Comparison of ENCODE assay signal across 8 mouse cellular contexts in the genomic region with DNA sequence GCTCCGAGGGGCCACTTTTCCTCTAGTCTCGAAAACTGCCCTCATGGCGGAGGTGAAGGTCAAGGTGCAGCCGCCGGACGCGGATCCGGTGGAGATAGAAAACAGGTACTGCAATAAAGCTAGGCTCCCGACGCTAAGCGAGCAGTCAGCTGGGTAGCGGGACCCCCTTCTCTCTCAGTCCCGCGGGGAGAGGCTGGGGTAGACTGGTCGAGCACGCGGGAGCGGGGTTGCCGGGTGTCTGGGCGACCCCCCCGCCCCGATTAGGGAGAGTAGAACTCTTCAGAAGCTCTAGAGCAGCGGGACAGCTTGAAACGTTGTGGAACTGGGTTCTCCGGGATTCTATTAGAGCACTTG. TPM values are rescaled to one million over a fixed set of nuclear protein-coding genes. Genes with fewer than 3 reads are reported as not detected.
DNase-seq lines count a peak whose midpoint lies in the region; ATAC-seq and TF ChIP-seq lines count a peak whose summit lies in the region.

No protein-coding gene starts in this region.

- H3K27me3 ChIP-seq in heart, adult 2 months (ENCODE audit: control insufficient read depth, insufficient read depth, low read length), result no peaks in the 10 kb centered on the region; the same call in 1 of the 2 replicates
- peaks cover 22% of the 10 kb centered on the region for H3K27me3 ChIP-seq in CH12.LX (replicated peaks)
- H3K27me3 ChIP-seq in forebrain, embryonic 16.5 days (replicated peaks; ENCODE audit: control insufficient read depth, insufficient read depth, low read length), result no peaks in the 10 kb centered on the region
- H3K27me3 ChIP-seq in liver, postnatal 0 days (ENCODE audit: insufficient read depth, low read length), result peaks cover 9% of the 10 kb centered on the region; the same call in 1 of the 2 replicates

- TF ChIP-seq EP300 in heart, adult 2 months (IDR thresholded peaks at IDR 0.05; ENCODE audit: insufficient read depth, low read depth, low read length), result no peak
- no peak for TF ChIP-seq EP300 in CH12.LX (IDR thresholded peaks at IDR 0.05; ENCODE audit: low read length)
- no peak for TF ChIP-seq EP300 in liver, postnatal 0 days (IDR thresholded peaks at IDR 0.05; ENCODE audit: low read depth)

- no peak for DNase-seq in heart, adult 2 months
- no peak for DNase-seq in heart, adult 11 months
- DNase-seq in CH12.LX (ENCODE audit: extremely low read depth) (no peak), MN1 (ENCODE audit: low spot score) (no peak)
- no peak for DNase-seq in liver, postnatal 0 days
- DNase-seq in cerebellum, postnatal 14 days, result no peak
- DNase-seq in frontal cortex, postnatal 25 days (ENCODE audit: low spot score in 2 of 2), result no peak

- H3K9me3 ChIP-seq in CH12.LX (replicated peaks; ENCODE audit: low read length), result no peaks in the 10 kb centered on the region
- no peaks in the 10 kb centered on the region for H3K9me3 ChIP-seq in forebrain, embryonic 16.5 days (ENCODE audit: control insufficient read depth, low read length)
- H3K9me3 ChIP-seq in liver, postnatal 0 days (ENCODE audit: low read length), result no peaks in the 10 kb centered on the region

- dilution Hi-C loops in CH12.LX (cut with MboI; ENCODE audit: extremely low pct_ligation_motif_present, extremely low pct_unique_long_range_greater_than_20kb, low sequenced_read_pairs), result no loop called here

- no peak for TF ChIP-seq RAD21 in CH12.LX (IDR thresholded peaks at IDR 0.05; ENCODE audit: low read depth, low read length)

- 0 out of 2 replicates have a peak, but pooled peaks cover 2% of the 10 kb centered on the region for H3K79me2 ChIP-seq in heart, adult 2 months (replicated peaks; ENCODE audit: control insufficient read depth, insufficient read depth, low read length)
- H3K79me2 ChIP-seq in CH12.LX (replicated peaks; ENCODE audit: control insufficient read depth, extremely low read depth, insufficient read depth, poor library complexity, severe bottlenecking), result peaks cover 15% of the 10 kb centered on the region

- peak overlapping the region; percentile 99 for H3K4me3 ChIP-seq in heart, adult 2 months
- peak overlapping the region; percentile 90 to 98 (median 93) for H3K4me3 ChIP-seq in CH12.LX (replicated peaks in 1 of 3; ENCODE audit: low read depth in 2 of 3, low read length in 2 of 3, poor library complexity in 1 of 3)
- H3K4me3 ChIP-seq in forebrain, embryonic 16.5 days (replicated peaks; ENCODE audit: low read length), result peak overlapping the region; percentile 99
- peak overlapping the region; percentile 82 for H3K4me3 ChIP-seq in liver, postnatal 0 days (ENCODE audit: low read depth, low read length)

- peaks cover 1% of the 10 kb centered on the region; the same call in 1 of the 2 replicates for H3K4me1 ChIP-seq in heart, adult 2 months (ENCODE audit: control insufficient read depth, insufficient read depth, low read length)
- H3K4me1 ChIP-seq in CH12.LX (ENCODE audit: control insufficient read depth in 1 of 2, insufficient read depth in 2 of 2), result peaks cover 5 to 21% of the 10 kb centered on the region in 2 experiments
- peaks cover 18% of the 10 kb centered on the region for H3K4me1 ChIP-seq in forebrain, embryonic 16.5 days (replicated peaks; ENCODE audit: control insufficient read depth, insufficient read depth, low read length)
- H3K4me1 ChIP-seq in liver, postnatal 0 days (ENCODE audit: insufficient read depth), result peaks cover 19% of the 10 kb centered on the region

- ATAC-seq in forebrain, embryonic 16.5 days, result peak; percentile 47
- peak; percentile 29 for ATAC-seq in liver, postnatal 0 days

- WGBS in heart, adult 2 months, result under 1% methylated on average over 25 of the region's 25 CpGs
- WGBS in forebrain, embryonic 16.5 days, result 0% methylated on average over 23 of the region's 25 CpGs
- under 1% methylated on average over 24 of the region's 25 CpGs for WGBS in liver, postnatal 0 days (ENCODE audit: insufficient replicate concordance)

- TF ChIP-seq POLR2A in heart, adult 2 months (IDR thresholded peaks at IDR 0.05; ENCODE audit: insufficient read depth, low read depth, low read length), result no peak
- TF ChIP-seq POLR2A in CH12.LX (IDR thresholded peaks at IDR 0.05; ENCODE audit: low read depth, low read length), result no peak

- in situ Hi-C loops in CH12.LX (cut with MboI; ENCODE audit: low pct_ligation_motif_present, low pct_unique_long_range_greater_than_20kb, low sequenced_read_pairs), result no loop called here

- H3K4me2 ChIP-seq in CH12.LX (ENCODE audit: insufficient read depth, low read depth, poor library complexity, severe bottlenecking), result peak overlapping the region; percentile 94
- H3K4me2 ChIP-seq in forebrain, embryonic 16.5 days (ENCODE audit: low read length), result peak overlapping the region; percentile 92
- H3K4me2 ChIP-seq in liver, postnatal 0 days (ENCODE audit: low read depth, low read length), result peak overlapping the region; percentile 91

- no peak for TF ChIP-seq CTCF in heart, adult 2 months (IDR thresholded peaks at IDR 0.05)
- no peak for TF ChIP-seq CTCF in CH12.LX (conservative IDR thresholded peaks at IDR 0.05 in 1 of 2, IDR thresholded peaks at IDR 0.05 in 1 of 2; ENCODE audit: low read depth in 2 of 2, low read length in 2 of 2)
- no peak for TF ChIP-seq CTCF in liver, postnatal 0 days (IDR thresholded peaks at IDR 0.05; ENCODE audit: low read depth)

- peak overlapping the region; percentile 97 for H3K27ac ChIP-seq in heart, adult 2 months
- H3K27ac ChIP-seq in CH12.LX (ENCODE audit: insufficient read depth, low read depth), result no peak overlapping the region
- peak overlapping the region; percentile 99 for H3K27ac ChIP-seq in forebrain, embryonic 16.5 days (ENCODE audit: low read length)
- H3K27ac ChIP-seq in liver, postnatal 0 days (ENCODE audit: low read depth), result peak overlapping the region; percentile 73

- peak overlapping the region; percentile 68 for H3K9ac ChIP-seq in heart, adult 2 months (ENCODE audit: low read depth, low read length)
- peak overlapping the region; percentile 95 for H3K9ac ChIP-seq in CH12.LX (ENCODE audit: insufficient read depth, low read depth)
- H3K9ac ChIP-seq in forebrain, embryonic 16.5 days (replicated peaks; ENCODE audit: low read depth, low read length), result peak overlapping the region; percentile 86
- peak overlapping the region; percentile 92 for H3K9ac ChIP-seq in liver, postnatal 0 days (replicated peaks)

- intact Hi-C loops in heart, adult 2 months (cut with DNase I), result loop anchor here (2.0 to 10.0 kb wide), 3 partner anchors 29 to 163 kb away; a partner anchor contains a TSS

- no peaks in the 10 kb centered on the region; the same call in none of the 2 replicates for H3K36me3 ChIP-seq in heart, adult 2 months (ENCODE audit: control insufficient read depth, insufficient read depth, low read length)
- H3K36me3 ChIP-seq in CH12.LX (replicated peaks in 1 of 2; ENCODE audit: control insufficient read depth in 1 of 2, insufficient read depth in 1 of 2, low read length in 1 of 2), result peaks cover 3 to 34% of the 10 kb centered on the region in 2 experiments
- peaks cover 3% of the 10 kb centered on the region; the same call in 1 of the 2 replicates for H3K36me3 ChIP-seq in forebrain, embryonic 16.5 days (ENCODE audit: control insufficient read depth, insufficient read depth)
- H3K36me3 ChIP-seq in liver, postnatal 0 days (replicated peaks; ENCODE audit: insufficient read depth, low read length), result peaks cover 18% of the 10 kb centered on the region

TF ChIP-seq in CH12.LX, 34 proteins besides CTCF, POLR2A, EP300 and RAD21 (continues in another document):
- TF ChIP-seq IRF4 (IDR thresholded peaks at IDR 0.05; ENCODE audit: low read depth, low read length) (no peak), SIN3A (IDR thresholded peaks at IDR 0.05; ENCODE audit: low read length) (no peak), MEF2A (IDR thresholded peaks at IDR 0.05; ENCODE audit: borderline replicate concordance, low read depth, low read length) (no peak), MXI1 (IDR thresholded peaks at IDR 0.05; ENCODE audit: low read depth, low read length) (no peak), ZMIZ1 (IDR thresholded peaks at IDR 0.05; ENCODE audit: low read depth, low read length) (no peak), MAFK (IDR thresholded peaks at IDR 0.05; ENCODE audit: insufficient replicate concordance, low read length) (no peak), GABPA (IDR thresholded peaks at IDR 0.05; ENCODE audit: insufficient replicate concordance, low read depth, low read length) (no peak), POLR2AphosphoS2 (IDR thresholded peaks at IDR 0.05; ENCODE audit: low read depth, low read length) (no peak)

RNA-seq across cellular contexts. Expression of a gene that starts 0.3 kb away (rescaled TPM):
- total RNA-seq in heart, adult 2 months (2021), result 10 to 100 TPM; 10.4 to 12.1 TPM
- polyA plus RNA-seq in heart, adult 2 months (2012; rRNA removed), result 4.0 and 8.8 TPM in 2 replicates
- total RNA-seq in CH12.LX (2012; rRNA removed) (15.8 and 18.5 TPM in 2 replicates), CH12.LX (2014; rRNA removed) (28.5 and 31.9 TPM in 2 replicates)
- 20.2 and 23.2 TPM in 2 replicates for polyA plus RNA-seq in CH12.LX (2012; ENCODE audit: insufficient read length, low read depth)
- polyA plus RNA-seq in forebrain, embryonic 16.5 days (2015; fragmentation: Nextera tagmentation; extraction: Ambion mirVana), result 31.7 and 34.0 TPM in 2 replicates
- polyA plus RNA-seq in liver, postnatal 0 days (2015; fragmentation: Nextera tagmentation; extraction: Ambion mirVana), result 3.7 and 5.9 TPM in 2 replicates

RNA-seq across cellular contexts. Expression of a gene that starts 0.6 kb away (rescaled TPM):
- total RNA-seq in heart, adult 2 months (2021), result under 1 TPM; 0.63 to 0.66 TPM
- polyA plus RNA-seq in heart, adult 2 months (2012; rRNA removed), result 0.49 and 0.76 TPM in 2 replicates
- total RNA-seq in CH12.LX (2012; rRNA removed) (0.04 and 0.08 TPM in 2 replicates), CH12.LX (2014; rRNA removed) (0.04 and 0.08 TPM in 2 replicates)
- 0.29 and 0.34 TPM in 2 replicates for polyA plus RNA-seq in CH12.LX (2012; ENCODE audit: insufficient read length, low read depth)
- polyA plus RNA-seq in forebrain, embryonic 16.5 days (2015; fragmentation: Nextera tagmentation; extraction: Ambion mirVana), result 7.0 and 8.4 TPM in 2 replicates
- 0.02 and 0.04 TPM in 2 replicates for polyA plus RNA-seq in liver, postnatal 0 days (2015; fragmentation: Nextera tagmentation; extraction: Ambion mirVana)

RNA-seq across cellular contexts. Expression of a gene that starts 22.9 kb away (rescaled TPM):
- 10 to 100 TPM; 10.4 to 12.1 TPM for total RNA-seq in heart, adult 2 months (2021)
- 7.3 and 11.0 TPM in 2 replicates for polyA plus RNA-seq in heart, adult 2 months (2012; rRNA removed)
- 0.13 and 0.17 TPM in 2 replicates for total RNA-seq in CH12.LX (2012; rRNA removed)
- 0.42 and 0.57 TPM in 2 replicates for total RNA-seq in CH12.LX (2014; rRNA removed)
- 0.11 and 0.14 TPM in 2 replicates for polyA plus RNA-seq in CH12.LX (2012; ENCODE audit: insufficient read length, low read depth)
- polyA plus RNA-seq in forebrain, embryonic 16.5 days (2015; fragmentation: Nextera tagmentation; extraction: Ambion mirVana), result 59.1 and 65.9 TPM in 2 replicates
- polyA plus RNA-seq in liver, postnatal 0 days (2015; fragmentation: Nextera tagmentation; extraction: Ambion mirVana), result 10.0 and 11.3 TPM in 2 replicates

RNA-seq across cellular contexts. Expression of a gene that starts 28.2 kb away (rescaled TPM):
- 10 to 100 TPM; 22.9 to 23.9 TPM for total RNA-seq in heart, adult 2 months (2021)
- 18.4 and 28.3 TPM in 2 replicates for polyA plus RNA-seq in heart, adult 2 months (2012; rRNA removed)
- 98.5 and 110 TPM in 2 replicates for total RNA-seq in CH12.LX (2012; rRNA removed)
- total RNA-seq in CH12.LX (2014; rRNA removed), result 99.0 and 103 TPM in 2 replicates
- polyA plus RNA-seq in CH12.LX (2012; ENCODE audit: insufficient read length, low read depth), result 77.7 and 95.4 TPM in 2 replicates
- polyA plus RNA-seq in forebrain, embryonic 16.5 days (2015; fragmentation: Nextera tagmentation; extraction: Ambion mirVana), result 66.5 and 67.5 TPM in 2 replicates
- polyA plus RNA-seq in liver, postnatal 0 days (2015; fragmentation: Nextera tagmentation; extraction: Ambion mirVana), result 29.4 and 30.9 TPM in 2 replicates
